Mouse (Mus musculus) intestine, embryonic 14.5 days (tissue): ENCODE results near the gene Olfr1355. TPM values are rescaled to one million over a fixed set of nuclear protein-coding genes. Genes with fewer than 3 reads are reported as not detected.
"Not testable (repeated sequence)": the region's sequence is repeated elsewhere in the genome, so short reads cannot be mapped to it uniquely, and the experiment has no call there.

ENCODE experiments used
- ATAC-seq: fragments of 200-750 bp; cut with Nextera tagmentation; replicated peaks from 2 replicates; pipeline ENCODE4 v1.8.0; 2017; ENCODE audit warnings: low read depth, moderate number of reproducible peaks, moderate TSS enrichment, moderate library complexity; ENCODE audit not compliant: low FRiP score, low TSS enrichment
- DNase-seq: peaks from one replicate; pipeline ENCODE4 v3.0.0-alpha.2; 2018; ENCODE audit warnings: low spot score
- H3K27ac ChIP-seq: fragments of 300-500 bp; sonication (generic); 2 replicates; pipeline ENCODE4 v1.5.1; 2014; ENCODE audit warnings: low read depth, mild to moderate bottlenecking, control low read depth
- H3K27me3 ChIP-seq: fragments of 300-500 bp; sonication (generic); replicated peaks from 2 replicates; pipeline ENCODE4 v1.6.1; 2014; ENCODE audit warnings: low read length, control low read depth; ENCODE audit not compliant: control insufficient read depth, insufficient read depth
- H3K36me3 ChIP-seq: fragments of 300-500 bp; sonication (generic); 2 replicates; pipeline ENCODE4 v1.6.1; 2014; ENCODE audit warnings: low read length, control low read depth; ENCODE audit not compliant: control insufficient read depth, insufficient read depth
- H3K4me1 ChIP-seq: fragments of 300-500 bp; sonication (generic); replicated peaks from 2 replicates; pipeline ENCODE4 v1.6.1; 2014; ENCODE audit warnings: low read length, control low read depth, mixed read lengths; ENCODE audit not compliant: control insufficient read depth, insufficient read depth
- H3K4me2 ChIP-seq: fragments of 300-500 bp; sonication (generic); 2 replicates; pipeline ENCODE4 v1.6.1; 2014; ENCODE audit warnings: low read length
- H3K4me3 ChIP-seq: fragments of 300-500 bp; sonication (generic); 2 replicates; pipeline ENCODE4 v1.5.1; 2014; ENCODE audit warnings: low read depth, low read length, control low read depth, mixed read lengths
- H3K9ac ChIP-seq: fragments of 300-500 bp; sonication (generic); 2 replicates; pipeline ENCODE4 v1.6.1; 2014; ENCODE audit warnings: mild to moderate bottlenecking, low read length
- H3K9me3 ChIP-seq: fragments of 300-500 bp; sonication (generic); 2 replicates; pipeline ENCODE4 v1.6.1; 2016; ENCODE audit warnings: low read length, control low read depth; ENCODE audit not compliant: control insufficient read depth
- WGBS: fragments of 180-500 bp; shearing (Covaris S2); extraction: QIAGEN DNeasy Blood & Tissue Kit; methylation state at CpG from one replicate; pipeline ENCODE4 v1.1.7; 2014; 5-methylcytosine and 5-hydroxymethylcytosine counted together
- polyA plus RNA-seq: library from polyadenylated mRNA; unstranded; fragments of >200 nt; fragmentation: Nextera tagmentation; extraction: Ambion mirVana; gene quantifications from 2 replicates; pipeline ENCODE4 v1.2.1, GENCODE M21; 2014

The Olfr1355 gene
- polyA plus RNA-seq = not detected in 2 replicates

DNA sequence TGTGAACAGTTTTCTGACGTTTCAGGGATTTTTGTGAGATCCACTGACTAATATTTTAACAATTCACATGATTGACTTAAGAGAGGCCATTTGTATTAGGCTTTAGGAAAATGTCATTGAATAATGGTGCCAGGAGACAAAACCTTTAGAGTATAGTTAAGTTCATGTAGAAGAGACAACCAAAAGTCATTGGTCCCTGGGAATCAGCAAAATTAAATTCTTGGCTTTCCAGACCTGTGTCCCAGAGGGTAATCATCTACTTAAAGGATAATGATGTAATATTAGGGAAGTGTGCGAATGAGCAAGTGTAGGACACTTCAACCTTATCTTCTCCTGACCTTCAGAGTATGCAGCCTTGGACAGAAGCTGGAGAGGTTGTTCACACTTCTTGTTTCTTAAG, at the start of gene Olfr1355:
TSS of gene Olfr1355 (plus strand) at position 301 of the 400 bp plus-strand sequence.
- no peak within 1 kb of the TSS for H3K27ac ChIP-seq
- no peaks in the 10 kb centered on the region for H3K9me3 ChIP-seq
- no peak within 1 kb of the TSS for H3K4me3 ChIP-seq
- H3K36me3 ChIP-seq = no peaks in the 10 kb centered on the region
- H3K9ac ChIP-seq = no peak within 1 kb of the TSS
- H3K27me3 ChIP-seq = no peaks in the 10 kb centered on the region
- no peaks in the 10 kb centered on the region for H3K4me1 ChIP-seq
- WGBS = 75% methylated on average over 2 of the region's 2 CpGs
- ATAC-seq = no peak
- no peak within 1 kb of the TSS for H3K4me2 ChIP-seq
- no peak for DNase-seq

- H3K27ac ChIP-seq, DNase-seq, H3K4me3 ChIP-seq, H3K9ac ChIP-seq, ATAC-seq, H3K4me2 ChIP-seq, H3K36me3 ChIP-seq, H3K4me1 ChIP-seq, H3K27me3 ChIP-seq, H3K9me3 ChIP-seq: not testable (repeated sequence)
- whole genome bisulfite sequencing = 94% methylated on average over 12 of the region's 12 CpGs
Observed at GRCm38 (mm10) chr10:78840456-78840855, 34.9 kb upstream of the Olfr1355 start.

GRCm38 (mm10) chr10:78852066-78852465, 23.3 kb upstream of the Olfr1355 start, which contains the start of gene Olfr1356:
TSS of gene Olfr1356 (minus strand) at chr10:78852166.
- Histone ChIP-seq H3K4me1 (no peaks in the 10 kb centered on the region), H3K9me3 (no peaks in the 10 kb centered on the region), H3K27ac (no peak within 1 kb of the TSS), H3K27me3 (no peaks in the 10 kb centered on the region), H3K9ac (no peak within 1 kb of the TSS), H3K36me3 (no peaks in the 10 kb centered on the region), H3K4me2 (no peak within 1 kb of the TSS), H3K4me3 (no peak within 1 kb of the TSS)
- WGBS = 79% methylated on average over 2 of the region's 2 CpGs
- DNase-seq = no peak
- no peak for ATAC-seq

DNA sequence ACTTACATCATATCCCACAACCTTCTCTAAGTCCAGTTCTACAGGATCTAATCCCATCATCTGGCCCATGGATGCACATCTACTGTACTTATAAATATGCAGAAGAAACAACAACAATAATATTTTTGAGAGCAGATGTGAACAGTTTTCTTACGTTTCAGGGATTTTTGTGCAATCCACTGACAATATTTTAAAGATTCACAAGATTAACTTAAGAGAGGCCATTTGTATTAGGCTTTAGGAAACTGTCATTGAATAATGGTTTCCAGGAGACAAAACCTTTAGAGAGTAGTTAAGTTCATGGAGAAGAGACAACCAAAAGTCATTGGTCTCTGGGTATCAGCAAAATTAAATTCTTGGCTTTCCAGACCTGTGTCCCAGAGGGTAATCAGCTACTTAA, 37.5 kb downstream of the Olfr1355 start, which contains the start of gene Olfr1354:
TSS of gene Olfr1354 (plus strand) at position 301 of the 400 bp plus-strand sequence.
- H3K4me3 ChIP-seq, H3K27me3 ChIP-seq, H3K36me3 ChIP-seq, DNase-seq, H3K27ac ChIP-seq, H3K9ac ChIP-seq, H3K9me3 ChIP-seq, H3K4me1 ChIP-seq, H3K4me2 ChIP-seq, ATAC-seq: not testable (repeated sequence)
- WGBS = 77% methylated on average over 1 of the region's 1 CpGs

Other genes starting within 250 kb of the Olfr1355 start
- 0.18 TPM in 1 of 2 replicates, not detected in the other for gene Casp14, start 157.2 kb upstream of the Olfr1355 start, polyA plus RNA-seq
- gene Ccdc105, start 122.5 kb upstream of the Olfr1355 start, polyA plus RNA-seq = 0.11 TPM in 1 of 2 replicates, not detected in the other
- gene Slc1a6, start 95.0 kb upstream of the Olfr1355 start, polyA plus RNA-seq = 1.1 and 1.2 TPM in 2 replicates
- gene Olfr1356, start 23.4 kb upstream of the Olfr1355 start, polyA plus RNA-seq = not detected in 2 replicates
- gene Olfr1354, start 37.6 kb downstream of the Olfr1355 start, polyA plus RNA-seq = not detected in 2 replicates
- not detected in 2 replicates for gene Olfr8, start 75.1 kb downstream of the Olfr1355 start, polyA plus RNA-seq
- gene Olfr1353, start 87.8 kb downstream of the Olfr1355 start, polyA plus RNA-seq = not detected in 2 replicates
- not detected in 2 replicates for gene Olfr1352, start 105.5 kb downstream of the Olfr1355 start, polyA plus RNA-seq
- not detected in 2 replicates for gene Olfr1351, start 136.9 kb downstream of the Olfr1355 start, polyA plus RNA-seq
- gene Olfr57, start 153.2 kb downstream of the Olfr1355 start, polyA plus RNA-seq = not detected in 2 replicates
- 27.2 and 32.8 TPM in 2 replicates for gene 2610008E11Rik, start 222.1 kb downstream of the Olfr1355 start, polyA plus RNA-seq